Mouse (Mus musculus): ENCODE results near the gene Eif4a2.

Eif4a2 gene

GRCm38 (mm10) chr16:23103841-23104240 is 3.4 kb upstream of the Eif4a2 start:
- no peak for DNase-seq (ENCODE audit: low spot score)

DNA sequence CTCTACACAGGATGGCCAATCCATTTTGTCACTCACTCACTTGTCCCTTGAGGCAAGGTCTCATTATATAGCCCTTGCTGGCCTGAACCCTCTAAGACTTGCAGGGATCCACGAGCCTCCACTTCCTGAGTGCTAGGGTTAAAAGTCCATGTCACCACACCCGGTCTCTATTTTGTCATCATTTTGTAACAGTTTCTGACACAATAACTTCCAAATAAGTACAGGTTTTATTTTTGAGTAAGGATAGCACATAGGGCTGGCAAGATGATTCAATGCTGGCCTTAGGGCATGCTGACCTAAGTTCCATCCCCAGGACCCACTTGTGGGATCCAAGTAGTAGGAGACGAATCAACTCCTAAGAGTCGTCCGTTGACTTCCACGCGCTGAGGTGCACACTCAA is 1.1 kb upstream of the Eif4a2 start:
- DNase-seq (ENCODE audit: low spot score) = no peak

DNA sequence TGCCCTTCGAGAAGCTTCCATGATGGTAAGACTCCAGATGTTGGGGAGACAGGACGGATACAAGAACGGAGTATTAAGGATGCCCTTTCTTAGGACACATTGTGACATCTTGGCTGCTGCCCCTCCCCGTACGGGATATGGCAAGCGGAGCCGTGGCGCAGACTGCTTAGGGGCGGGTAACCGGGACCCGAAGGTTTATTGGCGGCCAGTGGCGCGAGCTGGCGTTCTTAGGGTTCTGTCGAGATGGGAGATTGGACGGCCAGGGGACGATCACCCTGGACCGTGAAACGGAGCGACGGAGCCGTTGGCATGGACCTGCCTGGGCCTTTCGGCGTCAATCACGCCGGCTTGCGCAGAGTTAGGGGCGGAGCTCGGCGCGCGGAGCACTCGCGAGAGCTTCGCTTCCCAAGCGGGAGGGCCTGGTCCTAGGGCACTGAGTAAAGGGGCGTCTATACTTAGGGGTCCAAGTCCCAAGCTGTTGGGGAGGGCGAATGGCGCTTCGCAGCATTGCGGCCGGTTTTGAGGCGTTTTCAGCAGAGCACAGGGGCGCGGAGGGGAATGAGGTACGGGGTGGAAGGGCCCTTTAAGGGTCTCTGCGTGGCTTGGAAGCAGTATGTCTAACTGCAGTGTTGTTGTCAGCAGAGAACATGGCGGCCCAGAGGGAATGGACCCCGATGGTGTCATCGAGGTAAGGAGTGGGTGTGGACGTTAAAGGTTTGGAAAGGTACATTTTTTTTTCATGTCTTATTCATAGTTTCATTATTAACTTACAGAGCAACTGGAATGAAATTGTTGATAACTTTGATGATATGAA is 909 bp downstream of the Eif4a2 start:
- peak; percentile 85 for DNase-seq (ENCODE audit: low spot score)

DNA sequence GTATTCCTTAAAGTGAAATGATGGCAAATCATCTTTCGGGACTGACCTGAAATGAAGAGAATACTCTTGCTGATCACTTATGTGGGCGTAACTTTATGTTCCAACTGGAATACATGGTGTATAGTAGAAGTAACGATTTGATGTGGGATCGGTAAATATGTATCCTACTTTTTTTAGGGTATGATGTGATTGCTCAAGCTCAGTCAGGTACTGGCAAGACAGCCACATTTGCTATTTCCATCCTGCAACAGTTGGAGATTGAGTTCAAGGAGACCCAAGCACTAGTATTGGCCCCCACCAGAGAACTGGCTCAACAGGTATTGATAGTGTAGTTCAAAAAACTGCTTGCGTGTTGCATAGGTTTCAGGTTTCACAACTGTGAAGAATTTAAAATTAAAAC is 1.7 kb downstream of the Eif4a2 start:
- DNase-seq (ENCODE audit: low spot score) = no peak

- no peak for DNase-seq (ENCODE audit: low spot score)
These were observed 2.4 kb downstream of the Eif4a2 start for GRCm38 (mm10) chr16:23109350-23110280.

DNA sequence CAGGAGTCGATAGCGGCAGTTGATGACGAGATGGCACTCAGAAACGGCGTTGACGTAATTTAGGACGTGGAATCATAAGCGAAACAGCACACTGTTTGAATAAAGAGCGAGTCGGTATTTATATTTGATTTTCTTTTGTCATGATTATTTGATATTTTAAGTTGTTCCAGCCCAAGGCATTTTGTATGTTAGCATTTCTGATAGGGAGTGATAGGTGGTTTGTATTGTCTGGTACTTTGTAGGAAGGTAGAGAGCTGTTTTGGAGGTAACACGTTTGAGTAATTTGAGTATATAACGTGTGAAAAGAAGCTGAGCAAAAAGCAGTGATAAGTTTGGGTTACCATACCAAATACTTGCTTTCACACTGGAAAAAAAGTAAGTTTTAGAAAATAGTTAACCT is 5.1 kb downstream of the Eif4a2 start:
- no peak for DNase-seq (ENCODE audit: low spot score)

DNA sequence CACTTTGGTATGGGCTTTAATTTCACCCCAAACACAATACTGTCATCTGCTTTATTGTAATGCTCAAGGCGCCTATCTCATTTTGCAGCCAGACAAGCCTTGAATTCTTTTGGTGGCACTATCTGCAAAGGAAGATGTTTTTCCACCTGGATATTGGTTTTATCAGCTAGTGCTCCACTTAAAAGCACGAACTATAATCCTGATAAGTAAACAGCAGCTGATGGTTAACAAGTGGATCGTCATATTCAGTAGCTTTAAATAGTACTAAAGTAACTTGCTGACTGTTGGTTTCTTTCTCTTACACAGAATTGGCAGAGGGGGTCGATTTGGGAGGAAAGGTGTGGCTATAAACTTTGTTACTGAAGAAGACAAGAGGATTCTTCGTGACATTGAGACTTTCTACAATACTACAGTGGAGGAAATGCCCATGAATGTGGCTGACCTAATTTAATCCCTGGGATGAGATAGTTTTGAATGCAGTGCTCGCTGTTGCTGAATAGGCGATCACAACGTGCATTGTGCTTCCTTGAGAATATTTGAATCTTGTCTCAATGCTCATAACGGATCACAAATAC is 5.7 kb downstream of the Eif4a2 start:
- DNase-seq (ENCODE audit: low spot score) = no peak

GRCm38 (mm10) chr16:23113903-23114302 is 6.7 kb downstream of the Eif4a2 start:
- DNase-seq (ENCODE audit: low spot score) = no peak

DNA sequence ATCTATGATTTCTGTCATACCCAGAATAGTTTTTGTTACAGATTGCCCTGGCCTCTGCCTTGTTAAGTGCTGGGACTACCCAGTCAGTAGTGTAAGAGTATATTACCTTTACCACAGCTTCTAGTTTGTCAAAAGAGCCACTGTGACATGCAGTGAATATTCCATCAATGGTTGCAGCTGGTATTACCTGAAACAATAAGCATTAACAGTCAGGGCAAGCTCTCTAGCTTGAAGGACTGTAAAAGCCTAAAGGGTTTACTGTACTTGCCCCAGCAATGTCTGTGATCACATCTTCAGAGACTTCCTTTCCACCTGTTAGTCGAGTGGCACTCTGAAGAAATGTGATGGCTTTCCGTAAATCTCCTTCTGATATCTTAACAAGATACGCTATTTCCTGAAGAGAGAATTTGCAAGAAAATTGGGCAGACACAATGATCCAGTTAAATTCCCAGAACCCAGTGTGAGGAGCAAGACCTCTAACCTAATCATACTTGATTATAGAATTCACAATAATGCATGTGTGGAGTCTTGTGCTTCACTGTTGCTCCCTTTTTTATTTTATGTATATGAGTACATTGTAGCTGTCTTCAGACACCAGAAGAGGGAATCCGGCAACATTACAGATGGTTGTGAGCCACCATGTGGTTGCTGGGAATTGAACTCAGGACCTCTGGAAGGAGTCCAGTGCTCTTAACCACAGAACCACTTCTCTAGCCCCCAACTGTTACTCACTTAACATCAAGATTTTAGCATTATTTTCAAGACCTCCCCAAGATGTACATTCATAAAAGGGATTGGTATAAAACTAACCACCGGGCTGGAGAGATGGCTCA is 7.3 kb downstream of the Eif4a2 start:
- DNase-seq (ENCODE audit: low spot score) = no peak

GRCm38 (mm10) chr16:23115486-23115885 is 8.2 kb downstream of the Eif4a2 start:
- DNase-seq (ENCODE audit: low spot score) = no peak

- DNase-seq (ENCODE audit: low spot score) = no peak
These were observed 9.9 kb downstream of the Eif4a2 start for GRCm38 (mm10) chr16:23117173-23117572.

- DNase-seq (ENCODE audit: low spot score) = no peak
These were observed 15.2 kb downstream of the Eif4a2 start for GRCm38 (mm10) chr16:23122446-23122845.

DNA sequence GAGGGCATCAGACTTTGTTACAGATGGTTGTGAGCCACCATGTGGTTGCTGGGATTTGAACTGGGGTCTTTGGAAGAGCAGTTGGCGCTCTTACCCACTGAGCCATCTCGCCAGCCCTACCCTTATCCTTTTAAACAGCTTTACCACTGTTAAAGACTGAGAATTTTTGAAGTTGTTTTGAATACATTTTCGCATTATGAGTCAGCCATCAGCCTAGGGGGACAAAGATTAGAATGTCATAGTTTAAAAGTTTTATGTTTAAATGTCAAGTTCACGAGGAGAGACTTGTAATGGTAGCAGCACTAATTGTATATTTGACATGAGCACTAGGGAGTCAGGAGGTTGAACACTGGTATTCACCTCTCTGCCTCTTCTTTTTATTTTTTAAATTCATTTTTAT is 15.9 kb downstream of the Eif4a2 start:
- DNase-seq (ENCODE audit: low spot score) = no peak

DNA sequence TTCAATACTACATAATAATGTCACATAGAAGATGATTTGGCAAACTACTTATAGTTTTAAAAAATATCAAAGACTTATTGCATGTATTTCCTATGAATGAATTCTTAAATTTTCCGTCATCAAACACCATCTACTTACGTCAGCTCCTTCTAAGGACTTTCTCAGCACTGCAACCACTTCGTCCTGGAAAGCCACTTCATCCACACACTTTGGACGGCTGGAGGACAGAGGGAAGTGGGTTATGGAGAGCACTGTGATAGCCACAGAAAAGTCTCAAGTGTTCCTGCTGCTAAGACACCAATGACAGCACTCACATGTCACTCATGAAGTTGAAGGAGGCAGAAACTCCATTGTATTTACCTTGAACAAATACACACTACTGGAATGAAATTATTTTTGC is 17.2 kb downstream of the Eif4a2 start:
- DNase-seq (ENCODE audit: low spot score) = no peak

DNA sequence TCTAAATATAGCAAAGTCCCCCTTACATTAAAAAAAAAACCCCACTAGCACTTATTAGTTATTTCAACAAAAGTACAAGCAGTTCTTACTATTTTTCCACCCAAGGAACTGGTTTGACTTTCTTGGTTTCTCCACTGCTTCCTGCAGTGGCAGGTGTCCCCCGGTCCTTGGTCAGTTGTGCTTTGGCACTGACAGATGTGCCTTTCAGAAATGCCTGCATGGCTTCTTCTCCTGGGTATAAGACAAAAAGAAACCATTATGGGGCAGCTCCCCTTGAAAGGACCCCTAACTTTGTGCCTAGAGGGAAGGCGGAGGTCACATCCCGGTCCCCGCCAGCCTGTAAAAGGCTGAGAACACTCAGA is 20.0 kb downstream of the Eif4a2 start:
- no peak for DNase-seq (ENCODE audit: low spot score)

GRCm38 (mm10) chr16:23127673-23128375 is 20.6 kb downstream of the Eif4a2 start, which contains the start of gene Rfc4:
TSS of gene Rfc4 (minus strand) at chr16:23127737.
- DNase-seq (ENCODE audit: low spot score) = peak; percentile 88

DNA sequence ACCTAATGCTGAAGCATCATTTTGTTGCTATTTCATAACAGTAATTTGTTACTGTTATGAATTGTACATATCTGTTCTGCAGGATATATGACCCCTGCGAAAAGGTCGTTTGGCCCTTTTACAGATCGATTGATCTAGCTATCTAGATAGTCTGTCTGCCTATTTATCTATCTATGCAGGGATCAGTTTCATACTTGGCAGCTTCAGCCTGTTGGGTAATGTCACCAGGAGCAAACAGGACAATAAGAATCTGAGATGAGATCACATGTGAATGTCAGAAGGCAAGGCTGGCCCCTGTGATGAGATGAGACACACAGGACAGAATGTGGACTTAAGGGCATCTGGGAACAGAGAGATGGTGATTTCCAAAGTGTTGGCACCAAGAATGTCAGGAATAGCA is 23.1 kb downstream of the Eif4a2 start:
- no peak for DNase-seq (ENCODE audit: low spot score)

- no peak for DNase-seq (ENCODE audit: low spot score)
These were observed 25.1 kb downstream of the Eif4a2 start for GRCm38 (mm10) chr16:23132336-23132735.

DNA sequence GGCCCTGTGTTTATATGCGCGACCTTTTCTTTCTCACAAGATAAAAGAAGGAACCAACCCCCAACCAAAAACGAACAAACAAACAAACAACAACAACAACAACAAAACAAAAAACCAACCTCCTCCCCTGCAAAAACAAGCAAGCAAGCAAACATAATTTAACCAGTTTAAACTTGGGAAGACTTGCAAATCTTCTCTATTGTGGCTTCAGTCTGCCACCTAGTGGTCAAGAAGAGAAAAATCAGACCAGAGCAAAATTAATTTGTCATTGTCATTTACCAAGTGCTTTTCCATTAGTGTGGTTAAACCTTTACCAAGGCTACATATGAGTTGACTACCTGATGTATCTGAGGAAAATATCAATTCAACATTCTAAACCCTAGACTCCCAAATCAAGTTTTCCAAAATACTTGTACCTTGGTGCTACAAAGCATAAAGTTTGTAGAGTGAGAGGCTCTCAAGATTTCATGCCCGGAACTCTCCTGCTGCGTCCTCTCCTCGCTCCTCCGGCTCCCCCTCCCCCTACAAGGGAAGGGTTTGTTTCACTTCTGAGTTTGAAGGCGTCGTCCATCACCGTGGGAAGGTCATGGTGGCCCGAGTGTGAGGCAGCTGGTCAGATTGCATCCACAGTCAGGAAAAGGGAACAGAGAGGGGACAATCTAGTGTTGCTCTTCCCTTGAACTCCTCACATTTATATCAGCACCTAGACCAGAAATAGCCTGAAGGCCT is 28.3 kb downstream of the Eif4a2 start:
- no peak for DNase-seq (ENCODE audit: low spot score)

DNA sequence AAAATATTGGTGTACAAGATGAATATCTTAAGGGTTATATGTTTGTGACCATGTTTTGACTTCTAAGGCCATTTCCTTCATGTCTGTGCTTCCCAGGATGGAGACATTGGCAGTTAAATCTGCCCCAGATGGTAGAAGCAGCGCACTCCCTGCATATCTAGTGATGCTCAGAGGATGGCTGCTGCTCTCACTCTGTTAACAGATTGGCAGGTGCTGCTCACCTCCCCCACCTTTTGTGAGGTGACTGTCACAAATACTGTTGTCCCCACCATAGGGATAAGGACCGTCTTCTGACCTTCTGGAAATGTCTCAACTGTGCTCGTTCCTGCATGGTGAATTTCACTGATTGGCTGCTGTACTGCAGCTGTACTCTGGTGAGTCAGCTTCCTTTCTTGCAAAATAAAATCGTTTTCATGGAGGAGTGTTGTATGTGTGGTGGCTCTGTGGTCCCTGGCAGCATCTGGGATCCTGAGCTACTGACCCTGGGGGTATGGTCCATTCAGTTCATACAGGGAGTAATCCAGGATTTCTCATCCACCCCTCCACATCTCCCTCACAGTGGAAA is 29.2 kb downstream of the Eif4a2 start:
- DNase-seq (ENCODE audit: low spot score) = no peak
